Mouse (Mus musculus) hindbrain, embryonic 12.5 days (tissue): ENCODE data around the gene Insl5. TPM values are rescaled to one million over a fixed set of nuclear protein-coding genes. Genes with fewer than 3 reads are reported as not detected.

ENCODE experiments used
- ATAC-seq: fragments of 200-750 bp; cut with Nextera tagmentation; 2 replicates; pipeline ENCODE4 v1.8.0; 2017; ENCODE audit warnings: moderate TSS enrichment; ENCODE audit not compliant: low FRiP score
- H3K27ac ChIP-seq: fragments of 300-500 bp; sonication (generic); 2 replicates; pipeline ENCODE4 v1.5.1; 2016; ENCODE audit warnings: mild to moderate bottlenecking
- H3K27me3 ChIP-seq: fragments of 300-500 bp; sonication (generic); 2 replicates; pipeline ENCODE4 v1.6.1; 2016; ENCODE audit warnings: mild to moderate bottlenecking
- H3K36me3 ChIP-seq: fragments of 300-500 bp; sonication (generic); 2 replicates; pipeline ENCODE4 v1.6.1; 2016; ENCODE audit warnings: mild to moderate bottlenecking
- H3K4me1 ChIP-seq: fragments of 300-500 bp; sonication (generic); 2 replicates; pipeline ENCODE4 v1.6.1; 2016
- H3K4me2 ChIP-seq: fragments of 300-500 bp; sonication (generic); replicated peaks from 2 replicates; pipeline ENCODE4 v1.6.1; 2016; ENCODE audit warnings: mild to moderate bottlenecking
- H3K4me3 ChIP-seq: fragments of 300-500 bp; sonication (generic); 2 replicates; pipeline ENCODE4 v1.5.1; 2016; ENCODE audit warnings: mild to moderate bottlenecking
- H3K9ac ChIP-seq: fragments of 300-500 bp; sonication (generic); 2 replicates; pipeline ENCODE4 v1.6.1; 2016; ENCODE audit warnings: mild to moderate bottlenecking, moderate library complexity
- H3K9me3 ChIP-seq: fragments of 300-500 bp; sonication (generic); replicated peaks from 2 replicates; pipeline ENCODE4 v1.6.1; 2016; ENCODE audit warnings: mild to moderate bottlenecking
- WGBS: fragments of 180-500 bp; shearing (Covaris S2); methylation state at CpG from one replicate; pipeline ENCODE4 v1.1.7; 2016; 5-methylcytosine and 5-hydroxymethylcytosine counted together
- polyA plus RNA-seq: library from polyadenylated mRNA; unstranded; fragments of >200 nt; fragmentation: Nextera tagmentation; extraction: Ambion mirVana; gene quantifications from 2 replicates; pipeline ENCODE4 v1.2.1, GENCODE M21; 2016

The Insl5 gene
- polyA plus RNA-seq, 1 experiment from 2014 or later = 0.32 TPM

DNA sequence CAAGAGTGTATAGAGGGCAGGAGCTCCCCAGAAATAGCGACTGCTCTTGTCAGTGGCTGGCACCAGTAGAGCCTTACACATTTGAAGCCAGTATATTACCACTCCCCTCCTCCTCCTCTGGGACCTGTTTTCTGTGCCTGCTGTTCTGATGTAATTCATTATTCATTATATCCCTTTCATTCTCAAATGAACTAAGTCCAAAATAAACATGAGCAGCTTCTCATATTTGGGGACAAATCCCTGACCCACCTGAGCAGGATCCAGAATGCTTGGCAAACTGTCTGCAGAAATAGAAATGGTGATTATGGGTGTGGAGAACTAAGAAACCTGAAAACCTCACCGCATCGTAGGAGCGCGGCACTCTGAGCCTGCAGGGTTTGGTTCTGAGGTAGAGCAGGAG, 57.0 kb downstream of the Insl5 start:
- Histone ChIP-seq H3K4me1 (no peaks in the 10 kb centered on the region), H3K36me3 (peaks cover 20% of the 10 kb centered on the region), H3K27me3 (no peaks in the 10 kb centered on the region), H3K4me2 (no peak overlapping the region), H3K27ac (no peak overlapping the region), H3K9me3 (no peaks in the 10 kb centered on the region), H3K9ac (no peak overlapping the region), H3K4me3 (no peak overlapping the region)
- WGBS = 94% methylated on average over 5 of the region's 5 CpGs
- no peak for ATAC-seq

Other genes starting within 250 kb of the Insl5 start
- 3.6 and 4.5 TPM in 2 replicates for gene Tctex1d1, start 48.2 kb downstream of the Insl5 start, polyA plus RNA-seq
- 46.1 and 47.8 TPM in 2 replicates for gene Mier1, start 87.5 kb upstream of the Insl5 start, polyA plus RNA-seq
- gene Wdr78, start 87.7 kb upstream of the Insl5 start, polyA plus RNA-seq = 7.8 TPM in 2 replicates
- gene Slc35d1, start 188.3 kb upstream of the Insl5 start, polyA plus RNA-seq = 12.7 and 12.8 TPM in 2 replicates